Mouse (Mus musculus): ENCODE results near the gene Gm11444. TPM values are rescaled to one million over a fixed set of nuclear protein-coding genes. Genes with fewer than 3 reads are reported as not detected.

Gene Gm11444
- total RNA-seq (2014; fragmentation: Nextera tagmentation) (not detected in 2 replicates), total RNA-seq (2017) (not detected in 2 replicates)

DNA sequence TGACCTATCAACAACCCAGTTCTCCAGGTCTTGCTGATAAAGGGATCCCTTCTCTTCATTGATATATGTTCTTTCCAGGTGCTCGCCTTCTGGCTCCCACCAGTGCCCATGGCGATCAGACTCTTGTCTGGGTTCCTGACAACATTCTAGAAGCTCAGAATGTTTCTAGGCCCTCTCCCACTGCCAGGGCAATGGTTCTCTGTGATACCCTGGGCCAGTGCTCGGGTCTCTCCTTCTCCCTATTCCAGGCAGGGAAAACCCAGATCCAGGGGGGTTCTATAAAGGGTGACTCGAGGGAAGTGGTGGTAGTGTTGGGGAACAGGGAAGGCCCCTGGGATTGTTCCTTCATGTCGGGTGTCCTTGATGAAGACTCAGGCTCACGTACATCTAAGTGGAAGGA, at the start of gene Gm11444:
Gene Gm11444, minus strand, starts transcription at position 101 of the 400 bp plus-strand sequence.
- no peak for ATAC-seq (replicated peaks; ENCODE audit: low FRiP score, low TSS enrichment, poor library complexity, severe bottlenecking)

DNA sequence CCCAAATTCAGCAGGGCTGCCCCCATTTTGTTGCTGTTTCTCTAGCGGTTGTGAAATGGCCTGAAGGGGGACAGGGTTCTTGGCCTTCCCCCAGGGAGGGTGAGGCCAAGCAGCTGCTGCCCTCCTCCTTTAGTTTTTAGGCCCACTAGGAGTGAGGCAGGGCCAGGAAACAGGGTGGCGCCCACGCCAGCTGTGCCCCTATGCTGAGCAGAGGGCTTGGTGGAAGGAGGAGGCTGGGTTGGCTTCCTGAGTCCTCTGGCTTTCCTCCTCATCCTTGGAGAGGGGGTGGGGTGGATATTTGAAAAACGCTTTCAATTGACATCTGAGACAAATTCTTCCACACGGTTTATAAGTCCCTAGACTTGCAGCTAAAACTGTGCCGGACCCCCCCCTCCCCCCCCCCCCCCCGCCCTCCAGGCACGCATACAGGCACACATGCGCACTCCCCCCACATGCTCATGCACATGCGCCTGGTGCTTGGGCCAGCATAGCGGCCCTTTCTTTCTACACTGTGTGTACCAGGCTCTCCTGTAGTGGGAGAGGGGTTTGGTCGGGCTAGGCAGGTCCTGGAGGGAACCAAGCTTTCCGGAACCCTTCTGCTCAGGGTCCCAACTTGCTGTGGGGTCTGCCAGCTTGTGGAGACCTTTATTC, 46.3 kb upstream of the Gm11444 start:
- ATAC-seq (replicated peaks; ENCODE audit: low FRiP score, low TSS enrichment, poor library complexity, severe bottlenecking) = no peak

DNA sequence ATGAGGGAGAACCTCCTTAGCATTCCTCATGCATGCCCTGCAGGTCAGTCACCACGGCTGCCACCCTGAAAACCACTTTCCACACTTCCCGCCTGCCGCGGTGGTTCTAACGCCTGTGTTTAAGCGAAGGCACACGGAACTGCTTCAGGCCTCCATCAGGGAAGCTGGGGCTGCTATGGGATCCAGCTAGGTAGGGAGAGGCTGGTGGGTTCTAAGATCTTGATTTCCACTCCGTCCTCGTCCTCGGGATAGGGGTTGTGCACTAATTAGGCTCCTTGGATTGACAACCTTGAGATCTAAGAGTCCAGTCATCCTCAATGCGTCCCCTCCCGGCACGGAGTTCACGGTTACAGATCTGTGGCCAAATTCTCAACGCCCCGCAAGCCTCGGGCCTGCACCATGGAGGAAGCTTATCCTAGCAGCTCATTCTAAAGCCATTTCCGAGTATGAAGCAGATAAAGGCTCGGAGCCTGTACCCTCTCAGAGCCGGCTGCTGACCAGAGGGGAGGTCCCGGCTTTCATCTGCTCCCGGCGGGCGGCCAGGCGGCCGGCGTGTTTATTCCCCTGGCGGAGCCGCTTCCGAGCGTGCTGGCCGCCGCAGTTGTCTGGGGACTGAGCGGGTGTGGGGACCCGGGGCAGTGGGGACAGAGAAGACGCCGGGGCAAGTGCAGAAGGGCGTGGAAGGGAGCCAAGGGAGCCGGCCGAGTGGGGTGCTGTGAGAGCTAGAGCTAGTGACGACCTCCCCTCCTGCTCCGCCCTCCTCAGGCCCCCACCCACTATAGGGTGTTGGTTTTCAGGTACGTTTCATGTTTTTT, 44.8 kb upstream of the Gm11444 start:
- no peak for ATAC-seq (replicated peaks; ENCODE audit: low FRiP score, low TSS enrichment, poor library complexity, severe bottlenecking)

DNA sequence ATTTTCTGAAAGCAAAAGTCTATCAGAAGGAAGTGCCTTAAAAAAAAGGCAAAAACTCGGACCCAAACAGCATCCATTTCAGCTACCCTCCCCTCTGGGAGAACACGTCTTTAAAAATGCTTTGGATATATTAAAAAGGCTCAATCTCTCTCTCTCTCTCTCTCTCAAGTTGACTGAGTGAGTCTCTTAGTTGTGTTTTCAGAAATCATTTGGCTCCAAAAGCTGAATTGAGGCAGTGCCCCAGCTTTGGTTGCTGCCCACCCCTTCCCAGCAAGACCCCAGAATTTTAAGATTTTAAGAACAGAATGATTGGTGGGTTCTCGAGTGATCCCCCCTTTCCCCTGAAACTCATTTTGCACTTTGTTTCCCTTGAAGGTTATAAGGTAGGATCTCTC, 44.0 kb upstream of the Gm11444 start:
- no peak for ATAC-seq (replicated peaks; ENCODE audit: low FRiP score, low TSS enrichment, poor library complexity, severe bottlenecking)

DNA sequence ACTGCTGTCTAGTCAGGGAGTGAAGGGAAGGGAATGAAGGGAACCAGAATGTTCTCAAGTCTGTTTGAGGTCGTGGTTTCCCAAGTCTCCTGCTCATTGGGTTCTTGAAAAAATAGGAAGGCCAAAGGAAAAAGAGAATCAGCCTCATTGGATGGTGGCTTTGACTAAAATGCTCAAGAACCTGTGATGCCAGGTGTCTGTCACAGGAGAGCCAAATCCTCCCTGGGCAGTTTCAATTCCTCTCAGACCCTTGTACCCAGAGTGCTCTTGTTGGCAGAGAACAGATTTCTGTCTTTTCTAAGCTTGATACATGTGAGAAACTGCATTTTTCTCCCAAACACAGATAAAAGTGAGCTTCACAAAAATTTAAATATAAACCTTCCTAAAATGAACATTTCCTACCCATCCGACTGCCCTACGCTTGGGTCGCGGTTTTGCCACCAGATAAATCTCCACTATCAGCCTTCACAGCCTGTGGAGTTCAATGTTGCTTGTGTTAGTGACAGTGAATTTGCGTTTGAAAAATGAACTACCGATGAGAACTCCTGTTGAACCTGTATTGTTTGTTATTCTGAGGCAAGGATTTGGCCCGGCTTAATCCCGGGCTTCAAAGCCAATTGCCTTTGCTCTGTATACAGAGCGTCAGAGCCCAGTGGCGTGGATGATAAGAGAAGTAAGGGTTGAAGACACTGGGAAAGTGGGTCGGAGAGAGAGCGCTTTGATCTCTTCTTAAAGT, 43.4 kb upstream of the Gm11444 start:
- 0 out of 2 replicates have a peak, but pooled peaks have one; percentile 34 for ATAC-seq (replicated peaks; ENCODE audit: low FRiP score, low TSS enrichment, poor library complexity, severe bottlenecking)

DNA sequence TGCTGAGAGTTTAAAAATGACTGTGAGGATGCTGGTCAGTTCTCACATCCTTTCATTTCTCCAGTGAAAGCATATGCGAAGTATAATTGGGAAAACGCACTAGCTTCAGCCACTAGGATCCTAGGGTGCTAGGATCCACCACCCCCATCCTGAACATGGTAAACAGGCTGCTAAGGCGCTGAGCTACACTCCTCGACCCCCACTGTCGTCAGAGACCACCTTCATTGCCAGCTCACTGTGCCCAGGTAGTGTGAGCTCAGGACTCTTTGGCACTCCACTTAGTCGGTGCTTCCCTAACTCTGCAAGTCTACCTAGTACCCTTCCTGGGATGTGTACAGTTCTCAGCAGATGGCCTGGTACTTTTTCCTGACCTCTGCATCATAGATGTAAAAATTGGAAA, 42.6 kb upstream of the Gm11444 start:
- ATAC-seq (replicated peaks; ENCODE audit: low FRiP score, low TSS enrichment, poor library complexity, severe bottlenecking) = no peak

DNA sequence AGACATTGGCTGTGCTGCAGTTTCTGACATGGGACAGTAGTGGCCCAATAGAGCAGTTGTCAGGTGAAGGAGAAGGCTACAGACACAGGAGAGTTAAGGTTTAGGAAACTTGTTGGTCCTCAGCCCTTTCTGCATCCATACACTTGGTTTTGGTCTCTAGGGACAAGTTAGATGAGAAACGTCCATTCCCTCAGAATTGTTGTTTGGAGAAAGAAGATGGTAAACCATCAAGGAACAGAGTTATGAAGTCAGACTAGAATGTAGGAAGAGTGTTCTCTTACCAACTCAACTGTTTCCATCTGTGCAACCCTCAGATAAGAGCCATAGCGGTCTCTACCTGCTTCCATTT, 41.5 kb upstream of the Gm11444 start:
- ATAC-seq (replicated peaks; ENCODE audit: low FRiP score, low TSS enrichment, poor library complexity, severe bottlenecking) = no peak

DNA sequence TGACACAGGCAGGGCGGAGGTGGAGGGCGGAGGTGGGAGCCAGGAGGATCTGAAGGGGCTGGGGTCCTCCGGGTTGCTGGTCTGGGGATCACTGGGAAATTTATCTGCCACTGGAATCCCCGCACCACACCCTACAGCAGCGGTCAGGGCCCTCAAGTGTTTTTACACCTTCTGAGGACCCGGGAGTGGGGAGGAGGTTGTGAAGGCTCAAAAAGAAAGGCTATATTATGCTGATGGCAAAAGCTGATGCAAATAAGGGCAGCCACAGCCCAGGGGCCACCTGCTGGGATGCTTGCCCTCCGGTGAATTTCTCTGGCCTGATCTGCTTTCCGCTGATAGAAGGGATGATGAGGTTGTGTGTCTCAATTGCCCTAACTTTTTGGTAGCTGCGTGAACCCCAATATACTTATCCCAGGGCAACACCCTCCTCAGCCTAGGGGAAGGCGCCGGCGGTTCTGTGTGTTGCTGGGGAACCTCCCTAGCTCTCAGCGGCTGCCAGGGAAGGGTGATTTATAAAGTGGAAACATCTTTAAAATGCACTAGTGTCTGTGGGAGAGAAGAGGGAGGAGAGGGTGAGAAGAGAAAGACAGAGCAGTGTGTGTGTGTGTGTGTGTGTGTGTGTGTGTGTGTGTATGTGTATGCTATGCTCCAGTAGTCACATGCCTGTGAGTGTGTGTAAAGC, 41.0 kb upstream of the Gm11444 start:
- ATAC-seq (replicated peaks; ENCODE audit: low FRiP score, low TSS enrichment, poor library complexity, severe bottlenecking) = no peak

DNA sequence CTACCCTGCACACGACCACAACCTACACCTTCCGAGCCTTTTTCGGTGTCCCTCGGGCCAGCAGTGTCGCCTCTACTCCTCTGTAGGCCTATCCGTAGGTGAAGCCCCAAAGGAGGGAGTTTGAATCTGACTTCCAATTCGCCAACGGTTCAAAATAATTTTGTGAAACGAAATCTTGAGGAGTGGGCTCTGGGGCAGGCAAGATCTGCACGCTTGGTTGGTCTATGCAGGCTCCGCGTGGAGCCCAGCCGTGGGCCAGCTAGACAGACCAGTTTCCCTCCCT, 40.4 kb upstream of the Gm11444 start:
- no peak for ATAC-seq (replicated peaks; ENCODE audit: low FRiP score, low TSS enrichment, poor library complexity, severe bottlenecking)

DNA sequence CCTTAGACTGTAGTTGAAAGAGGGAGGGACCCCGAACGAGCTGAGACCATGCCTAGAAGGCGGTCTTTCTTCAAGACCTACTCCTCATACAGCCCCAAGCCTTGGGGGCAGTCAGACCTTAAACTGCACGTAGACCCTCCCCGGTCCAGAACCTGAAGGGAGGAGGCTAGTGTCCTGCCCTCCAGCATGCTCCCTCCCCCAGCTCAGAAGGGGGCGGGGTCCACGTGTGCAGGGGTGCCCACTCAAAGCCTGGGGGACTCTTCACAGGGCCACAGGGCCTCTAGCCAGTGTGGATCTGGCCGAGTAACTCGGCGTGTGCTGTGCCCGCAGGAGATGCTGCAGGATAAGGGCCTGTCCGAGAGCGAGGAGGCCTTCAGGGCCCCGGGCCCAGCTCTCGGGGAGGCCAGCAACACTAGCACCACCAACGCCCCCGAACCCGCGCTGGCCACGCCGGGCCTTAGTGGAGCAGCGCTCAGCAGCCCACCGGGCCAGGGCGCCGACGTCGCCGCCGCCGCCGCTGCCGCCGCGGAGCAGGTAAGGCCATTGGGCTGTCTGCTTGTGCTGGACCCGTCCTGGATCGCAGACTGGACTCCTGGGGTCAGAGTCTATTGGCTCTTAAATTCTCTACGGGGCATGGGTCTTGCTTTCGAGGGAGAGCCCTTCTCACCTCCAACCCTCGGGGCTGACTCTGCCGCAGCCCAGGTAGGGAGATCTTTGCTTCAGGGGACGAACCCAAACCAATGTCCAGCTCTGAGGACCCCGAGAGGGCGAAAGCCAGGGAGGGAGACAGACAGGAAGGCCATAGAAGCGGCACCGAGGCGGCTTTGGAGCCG, 39.8 kb upstream of the Gm11444 start:
- no peak for ATAC-seq (replicated peaks; ENCODE audit: low FRiP score, low TSS enrichment, poor library complexity, severe bottlenecking)

DNA sequence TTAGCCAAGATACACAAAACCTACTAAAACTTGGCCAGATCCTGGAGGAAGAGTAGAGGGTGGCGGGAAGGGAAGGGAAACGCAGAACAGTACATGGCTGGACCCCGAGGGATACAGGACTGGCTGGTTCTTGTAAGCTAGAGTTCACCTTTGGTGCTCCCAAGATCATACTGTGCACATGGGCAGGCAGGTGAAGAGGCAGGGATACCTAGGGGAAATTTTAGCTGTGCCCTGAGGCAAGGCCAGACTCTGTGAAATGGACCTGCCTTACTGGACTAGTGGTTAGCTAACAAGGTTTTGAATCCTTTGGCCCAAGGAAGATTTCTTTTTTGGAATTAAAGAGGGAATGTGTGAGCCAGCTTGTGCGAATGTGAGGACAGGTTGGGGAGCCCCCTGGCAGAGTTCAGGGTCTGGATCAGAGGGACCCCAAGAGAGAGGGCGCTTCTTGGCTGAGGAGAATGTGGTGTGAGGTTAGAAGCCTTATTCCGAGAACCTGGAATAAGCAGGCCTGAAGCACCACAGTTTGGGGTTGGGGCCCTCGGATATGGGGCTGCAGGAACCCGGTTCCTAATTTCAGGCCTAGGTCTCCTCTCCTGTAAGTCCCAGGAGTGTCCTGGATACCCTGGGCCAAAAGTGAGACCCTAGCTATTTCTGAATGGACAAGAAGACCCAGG, 39.1 kb upstream of the Gm11444 start:
- ATAC-seq (replicated peaks; ENCODE audit: low FRiP score, low TSS enrichment, poor library complexity, severe bottlenecking) = no peak

DNA sequence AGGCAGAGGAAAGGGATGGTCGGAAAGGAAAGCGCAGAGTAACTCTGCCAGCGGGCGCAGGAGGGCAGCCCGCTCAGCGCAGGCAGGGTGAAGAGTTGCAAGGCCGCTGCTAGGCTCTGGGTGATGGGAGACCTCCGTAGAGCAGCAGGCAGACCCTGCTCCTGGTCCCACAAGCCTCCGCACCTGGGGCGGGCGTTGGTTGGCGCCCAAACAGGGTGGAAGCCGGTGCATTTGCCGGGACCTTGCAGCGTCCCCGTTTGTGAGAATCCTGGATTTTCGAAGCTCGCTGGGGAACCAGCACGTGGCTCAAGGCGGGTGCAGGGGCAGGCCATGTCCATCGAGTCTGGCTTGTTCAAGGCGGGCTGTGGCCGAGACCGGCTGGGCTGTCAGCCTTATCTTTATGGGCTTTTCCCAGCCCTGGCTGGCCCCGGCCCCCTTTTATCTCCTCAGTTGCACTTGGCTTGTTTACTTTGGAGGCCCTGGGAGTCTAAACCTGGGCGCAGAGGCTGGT, 38.4 kb upstream of the Gm11444 start:
- peak; percentile 19; the same call in 1 of the 2 replicates for ATAC-seq (replicated peaks; ENCODE audit: low FRiP score, low TSS enrichment, poor library complexity, severe bottlenecking)

DNA sequence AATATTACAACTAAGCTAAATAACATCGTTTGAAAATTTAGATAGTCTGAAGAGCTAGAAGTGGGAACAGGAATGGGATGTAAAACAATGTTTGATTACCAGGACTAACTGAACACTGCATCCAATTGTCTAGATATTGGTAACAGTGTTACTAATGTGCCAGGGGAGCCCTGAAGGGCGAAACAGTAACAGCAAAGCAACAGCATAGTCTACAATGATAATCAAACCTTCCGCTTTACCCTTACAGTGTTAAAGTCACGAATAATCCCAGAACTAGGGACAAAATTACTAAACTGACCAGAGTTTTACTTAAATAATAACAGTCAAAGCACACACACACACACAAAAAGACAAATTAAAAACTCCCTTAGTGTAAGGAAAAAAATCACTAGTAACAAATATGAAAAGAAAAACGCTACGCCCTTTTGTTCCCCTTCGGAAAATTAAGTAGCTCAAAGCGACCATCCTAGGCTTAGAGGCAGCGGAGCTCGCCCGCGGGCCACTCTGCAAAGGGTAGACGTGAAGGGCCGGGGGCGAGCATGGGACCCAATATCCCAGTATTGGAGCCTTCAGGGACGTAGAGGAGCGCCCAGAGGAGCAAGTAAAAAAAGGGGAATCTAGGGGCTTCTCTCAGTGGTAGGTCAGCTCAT, 37.8 kb upstream of the Gm11444 start:
- no peak for ATAC-seq (replicated peaks; ENCODE audit: low FRiP score, low TSS enrichment, poor library complexity, severe bottlenecking)

DNA sequence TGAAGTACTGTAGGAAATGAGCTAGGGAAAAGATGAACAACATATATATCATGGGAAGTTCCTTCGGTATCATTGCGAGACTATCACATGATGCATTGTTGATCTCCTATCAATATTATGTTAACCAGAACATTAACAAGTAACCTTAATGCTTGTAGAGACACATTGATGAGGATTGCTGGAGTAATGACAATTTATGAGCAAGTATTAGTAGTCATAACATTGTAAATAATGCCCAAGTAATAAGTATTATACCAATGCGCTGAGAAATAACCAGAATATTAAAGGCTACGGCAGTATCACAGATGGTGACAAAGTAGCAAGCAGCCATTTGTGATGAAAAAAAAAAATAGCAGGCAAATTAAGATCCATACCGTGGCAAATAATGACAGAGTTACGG, 37.1 kb upstream of the Gm11444 start:
- no peak for ATAC-seq (replicated peaks; ENCODE audit: low FRiP score, low TSS enrichment, poor library complexity, severe bottlenecking)

DNA sequence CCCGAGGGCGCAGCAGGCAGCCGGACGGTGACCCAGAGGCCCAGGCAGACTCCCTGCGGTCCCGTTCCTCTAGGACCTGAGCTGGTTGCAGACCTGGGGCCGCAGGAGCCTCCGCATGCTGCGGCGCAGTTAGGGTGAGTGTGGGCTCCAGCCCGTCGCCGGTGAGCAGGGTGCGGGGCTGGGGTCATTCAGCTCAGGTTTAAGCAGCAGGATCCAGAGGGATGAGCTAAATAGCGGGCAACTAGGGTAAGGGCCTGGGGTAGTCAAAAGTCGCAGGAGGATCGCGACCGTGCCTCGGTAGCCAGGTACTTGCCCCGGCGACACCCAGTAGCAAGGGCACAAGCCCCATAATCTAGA, 36.3 kb upstream of the Gm11444 start:
- ATAC-seq (replicated peaks; ENCODE audit: low FRiP score, low TSS enrichment, poor library complexity, severe bottlenecking) = no peak

DNA sequence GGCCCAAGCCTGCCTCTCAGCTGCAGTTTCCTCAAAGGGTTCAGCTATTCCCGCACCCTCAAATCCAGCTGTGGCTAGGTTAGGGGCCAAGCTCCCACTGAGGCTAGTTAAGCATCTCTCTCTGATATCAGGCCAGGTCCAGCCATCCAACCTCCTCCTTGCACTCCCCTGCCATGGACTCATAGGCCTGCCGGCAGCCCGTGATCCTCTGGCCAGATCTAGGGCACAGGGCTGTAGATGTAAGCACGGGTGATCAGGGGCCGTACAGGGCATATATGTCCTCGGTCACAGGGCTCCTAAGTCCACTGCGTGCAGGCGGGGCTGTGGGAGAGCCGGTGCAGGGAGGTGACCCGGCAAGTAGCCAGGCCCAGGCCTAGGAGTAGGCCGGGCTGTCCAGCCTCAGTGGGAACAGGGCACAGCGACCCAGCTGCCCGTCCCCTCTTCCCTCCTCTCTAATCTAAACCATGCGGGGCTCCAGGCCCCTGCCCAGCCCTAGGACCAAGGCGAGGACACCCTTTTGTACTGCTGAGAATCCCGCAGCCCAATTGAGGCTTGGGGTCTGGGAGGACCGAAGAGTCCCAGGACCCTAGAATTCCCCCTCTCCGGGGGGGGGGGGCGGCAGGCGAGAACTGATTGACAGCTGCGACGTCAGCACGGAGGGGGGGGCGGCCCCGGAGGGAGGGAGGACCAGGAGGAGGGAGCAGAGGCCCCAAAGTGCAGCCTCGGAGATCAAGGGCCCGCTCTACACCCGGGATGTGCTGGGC, 35.7 kb upstream of the Gm11444 start, which contains the start of gene Tbx4:
Gene Tbx4, plus strand, starts transcription at position 758 of the 764 bp plus-strand sequence.
- ATAC-seq (replicated peaks; ENCODE audit: low FRiP score, low TSS enrichment, poor library complexity, severe bottlenecking) = no peak

DNA sequence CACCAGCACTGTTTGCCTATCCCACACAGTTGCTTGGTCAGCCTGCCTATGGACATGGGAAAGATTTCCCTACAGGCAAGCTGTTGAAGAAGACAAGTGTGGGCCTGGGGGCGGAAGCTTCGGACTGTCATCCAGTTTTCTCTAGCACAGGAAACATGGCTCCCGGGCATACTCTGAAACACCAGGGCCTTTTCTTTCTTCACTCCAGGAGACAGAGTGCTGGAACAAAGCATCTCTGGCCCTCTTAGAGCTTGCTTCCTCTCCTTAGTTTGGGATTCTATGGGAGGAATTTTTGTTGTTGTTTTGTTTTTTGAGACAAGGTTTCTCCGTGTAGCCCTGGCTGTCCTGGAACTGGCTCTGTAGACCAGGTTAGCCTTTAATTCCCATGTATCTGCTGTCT, 34.4 kb upstream of the Gm11444 start:
- no peak for ATAC-seq (replicated peaks; ENCODE audit: low FRiP score, low TSS enrichment, poor library complexity, severe bottlenecking)
